Mouse (Mus musculus): ENCODE data around the gene Dmbx1.

DNA sequence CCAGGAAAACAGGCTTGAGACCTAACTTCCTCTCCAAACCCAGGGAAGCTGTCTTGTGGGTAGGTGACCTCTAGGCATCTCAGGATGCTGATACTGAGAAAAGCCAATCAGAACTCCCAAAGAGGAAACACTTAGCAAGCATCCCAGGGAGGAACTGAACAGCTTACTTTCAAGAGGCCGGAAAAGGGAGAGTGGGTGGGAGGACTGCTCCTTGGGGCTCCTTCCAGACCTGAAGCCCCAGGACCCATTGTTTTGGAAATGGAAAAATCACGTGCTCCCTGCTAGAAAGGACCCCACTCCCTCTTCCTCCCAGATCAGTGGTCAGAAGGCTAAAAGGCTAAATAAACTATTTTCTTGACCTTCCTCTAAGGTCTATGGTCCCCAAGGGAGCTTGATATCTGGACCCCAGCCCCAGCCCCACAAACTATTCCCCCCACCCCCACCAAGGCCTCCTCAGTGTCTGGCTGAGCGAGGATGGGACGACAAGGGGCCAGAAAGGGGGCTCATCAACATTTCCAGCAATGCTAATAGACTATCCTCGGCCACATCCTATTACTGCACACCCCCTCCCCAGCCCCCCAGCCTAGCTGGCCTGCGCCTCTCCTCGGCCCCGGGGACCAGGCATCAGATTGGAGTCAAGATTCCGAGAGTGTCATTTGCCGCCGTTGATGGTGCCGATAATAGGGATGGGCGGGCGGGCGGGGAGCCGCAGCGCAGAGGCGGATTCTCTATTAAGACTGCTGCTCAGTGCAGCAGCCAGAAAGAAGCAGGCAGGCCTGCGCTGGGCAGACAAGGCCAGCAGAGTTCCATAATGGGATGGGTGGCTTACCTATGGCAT, 15.1 kb upstream of the Dmbx1 start:
- TF ChIP-seq MAX (IDR thresholded peaks at IDR 0.05), result no peak
- no peak for TF ChIP-seq CTCF (IDR thresholded peaks at IDR 0.05; ENCODE audit: control insufficient read depth, insufficient read depth, insufficient read length)

Data from C2C12 (cell line).